Mouse (Mus musculus): ENCODE data around the gene Mybphl.

Mybphl gene

GRCm38 (mm10) chr3:108409656-108410358, 45.1 kb downstream of the Mybphl start:
- in situ Hi-C loops (cut with MboI, MseI): loop anchor here (10.0 kb wide), 1 partner anchor 495 kb away; no protein-coding TSS in a partner anchor

GRCm38 (mm10) chr3:108410359-108410714, 45.6 kb downstream of the Mybphl start:
- in situ Hi-C loops (cut with MboI, MseI): no loop called here

- in situ Hi-C loops (cut with MboI, MseI): no loop called here
Observed at GRCm38 (mm10) chr3:108411026-108411753, 46.5 kb downstream of the Mybphl start.

- in situ Hi-C loops (cut with MboI, MseI): no loop called here
Observed at GRCm38 (mm10) chr3:108411754-108412121, 47.0 kb downstream of the Mybphl start.

GRCm38 (mm10) chr3:108413634-108414360, 49.1 kb downstream of the Mybphl start:
- in situ Hi-C loops (cut with MboI, MseI): no loop called here

- in situ Hi-C loops (cut with MboI, MseI): no loop called here
Observed at GRCm38 (mm10) chr3:108414857-108415830, 50.4 kb downstream of the Mybphl start, which contains the start of gene Celsr2. TSS of gene Celsr2 (minus strand) at chr3:108415552.

- in situ Hi-C loops (cut with MboI, MseI): no loop called here
Observed at GRCm38 (mm10) chr3:108415831-108416223, 51.1 kb downstream of the Mybphl start.

GRCm38 (mm10) chr3:108423006-108423405, 58.3 kb downstream of the Mybphl start:
- in situ Hi-C loops (cut with MboI, MseI): no loop called here

- in situ Hi-C loops (cut with MboI, MseI): no loop called here
Observed at GRCm38 (mm10) chr3:108423844-108424801, 59.4 kb downstream of the Mybphl start.

- in situ Hi-C loops (cut with MboI, MseI): no loop called here
Observed at GRCm38 (mm10) chr3:108424944-108425623, 60.4 kb downstream of the Mybphl start.

GRCm38 (mm10) chr3:108425624-108426018, 60.9 kb downstream of the Mybphl start:
- in situ Hi-C loops (cut with MboI, MseI): no loop called here
